Mouse (Mus musculus) heart, postnatal 36 days (tissue): ENCODE data around the gene Atf3. TPM values are rescaled to one million over a fixed set of nuclear protein-coding genes. Genes with fewer than 3 reads are reported as not detected.
A peak's percentile ranks its signal among the peaks of the same experiment; 100 is the strongest.
"Not testable (repeated sequence)": the region's sequence is repeated elsewhere in the genome, so short reads cannot be mapped to it uniquely, and the experiment has no call there.

Experiments used
- DNase-seq, 2 experiments: peaks; one replicate each; pipeline ENCODE4 v3.0.0; 2021 to 2022
- intact Hi-C: fragments of 180-260 bp; cut with DNase I; formaldehyde crosslinking; loops from one replicate; pipeline ENCODE4 v1.15.1; 2025
- total RNA-seq, 2 experiments: library from RNA; stranded (reverse); gene quantifications; 2 replicates each; pipeline ENCODE4 v1.2.3; 2021

Atf3 gene
- total RNA-seq, 2 experiments from 2014 or later: 5.0 to 17.9 TPM

DNA sequence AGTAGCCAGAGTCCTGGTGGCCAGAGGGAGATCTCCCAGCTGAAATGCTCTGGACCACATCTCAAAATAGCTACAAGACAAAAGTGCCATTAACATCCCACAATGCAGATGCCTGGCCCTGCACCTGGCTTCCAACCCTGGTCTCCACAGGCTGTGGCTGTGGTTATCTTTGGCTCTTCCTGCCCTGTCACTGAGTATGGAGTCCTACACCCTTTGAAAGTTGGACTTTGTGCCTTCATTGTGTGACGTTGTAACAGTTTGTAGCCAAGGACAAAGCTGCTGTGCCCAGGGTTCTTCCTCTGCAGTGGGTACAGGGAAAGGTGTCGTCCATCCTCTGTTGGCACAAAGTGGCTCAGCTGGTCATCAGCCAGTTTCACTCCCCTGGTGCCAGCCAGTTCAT lies 47.4 kb downstream of the Atf3 start:
- DNase-seq: no peak
- intact Hi-C loops: no loop called here

DNA sequence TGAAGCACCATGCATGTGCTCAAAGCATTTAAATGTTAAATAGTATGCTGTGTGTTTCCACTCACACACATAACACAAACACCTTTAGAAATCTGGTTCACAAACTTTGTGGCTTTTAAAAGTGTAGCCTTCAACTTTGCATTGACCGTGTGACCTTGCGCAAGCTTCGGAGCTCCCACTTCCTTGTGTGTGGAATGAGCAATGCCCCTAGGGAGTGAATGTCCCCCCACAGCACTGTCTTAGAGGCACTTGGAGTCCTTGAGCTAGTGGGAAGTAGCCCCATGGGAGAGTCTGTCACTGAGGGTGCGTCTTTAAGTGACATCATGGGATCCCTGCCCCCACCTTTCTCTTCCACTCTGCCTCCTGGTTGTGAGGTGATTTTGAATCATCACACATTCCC lies 51.6 kb downstream of the Atf3 start:
- DNase-seq: no peak
- intact Hi-C loops: no loop called here

DNA sequence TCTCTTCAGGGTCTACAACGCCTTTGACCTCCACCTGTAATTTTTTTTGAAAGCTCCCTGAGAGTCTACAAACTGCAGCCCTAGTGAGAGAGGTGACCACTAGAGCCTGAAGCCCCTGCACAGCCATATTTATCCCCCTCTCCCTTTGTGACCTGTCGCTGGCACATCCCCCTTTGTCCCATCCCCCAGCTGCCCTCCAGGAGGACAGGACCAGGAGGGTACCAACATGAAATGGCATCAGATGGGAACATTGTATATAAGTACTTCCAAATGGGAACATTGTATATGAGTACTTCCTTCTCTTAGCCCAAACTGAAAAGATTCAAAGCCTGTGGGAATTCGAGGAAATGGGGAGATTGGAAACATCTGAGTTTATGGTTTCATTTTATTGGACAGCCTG lies 53.1 kb downstream of the Atf3 start, which contains the start of gene Fam71a:
TSS of gene Fam71a (minus strand) at position 101 of the 400 bp plus-strand sequence.
- no peak for DNase-seq
- intact Hi-C loops: no loop called here

DNA sequence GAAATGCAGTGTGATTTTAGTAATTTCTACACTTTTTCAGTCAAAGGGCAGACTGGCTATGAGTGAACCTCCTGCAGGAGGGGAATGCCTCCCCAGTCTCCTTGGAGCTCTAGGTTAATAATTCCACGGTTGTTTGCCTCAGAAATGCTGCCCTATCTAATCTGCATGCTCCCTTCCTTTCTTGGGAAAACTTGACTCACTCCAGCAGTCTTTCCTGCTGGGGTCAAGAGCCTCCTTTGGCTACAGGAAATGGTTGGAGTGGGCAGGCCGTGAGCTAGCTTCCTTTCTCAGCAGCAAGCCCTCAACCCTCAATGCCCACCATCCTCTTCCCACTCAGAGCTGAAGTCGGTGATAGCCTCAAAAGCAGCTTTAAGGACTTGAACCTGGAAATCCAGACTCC lies 63.5 kb downstream of the Atf3 start:
- no peak for DNase-seq
- intact Hi-C loops: no loop called here

DNA sequence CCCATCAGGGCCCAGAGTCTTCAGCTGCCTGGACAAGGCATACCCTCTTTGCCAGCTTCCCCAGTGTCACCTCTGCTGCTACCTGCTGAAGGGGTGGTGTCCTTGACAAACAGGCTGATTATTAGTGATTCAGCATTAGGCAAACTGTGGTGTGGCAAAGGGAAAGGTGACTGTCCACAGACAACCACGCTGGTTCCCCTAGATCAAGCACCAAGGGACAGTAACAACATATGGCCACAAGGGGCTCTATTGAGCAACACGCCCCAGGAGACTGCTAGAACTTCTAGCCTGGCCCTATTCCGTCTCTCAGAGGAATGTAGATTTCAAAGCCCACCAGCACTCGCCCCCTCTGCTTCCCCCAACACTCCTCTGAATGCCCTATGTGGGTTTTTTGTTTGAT lies 64.8 kb downstream of the Atf3 start:
- peak; percentile 40 to 55 for DNase-seq

DNA sequence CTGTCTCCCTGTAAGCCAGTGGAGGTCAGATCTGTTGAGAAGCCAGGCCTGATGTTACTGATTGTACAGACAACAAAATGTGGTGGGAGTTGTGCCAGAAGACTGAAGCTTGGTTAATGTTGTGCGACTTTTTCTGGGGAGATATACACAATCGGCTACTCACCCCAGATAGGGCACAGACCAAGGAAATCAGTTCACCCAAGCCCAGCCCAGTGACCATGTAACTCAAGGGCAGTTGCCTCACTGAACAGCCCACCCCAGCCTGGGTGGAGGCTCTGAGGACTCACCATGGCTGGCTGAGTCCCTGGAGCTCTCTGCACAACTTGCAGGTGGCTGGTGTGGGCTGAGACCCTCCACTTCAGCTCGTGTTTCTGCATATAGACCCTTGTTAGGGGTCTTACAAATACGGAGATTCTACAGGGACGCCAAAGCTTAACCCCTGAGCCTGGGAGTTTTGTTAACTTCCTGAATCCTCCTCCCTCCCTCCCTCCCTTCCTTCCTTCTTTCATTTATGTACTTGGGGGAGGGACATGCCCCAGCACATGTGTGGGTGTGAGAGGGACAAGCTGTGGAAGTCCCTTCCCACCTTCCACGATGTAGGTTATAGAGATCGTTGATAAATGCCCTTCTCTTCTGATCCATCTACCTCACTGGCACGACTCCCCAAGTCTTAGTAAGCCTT lies 66.8 kb downstream of the Atf3 start:
- no peak for DNase-seq
- intact Hi-C loops: no loop called here

More for the DNA sequence above, 64.8 kb downstream of the Atf3 start:
- intact Hi-C loops: loop anchor here (1.0 kb wide), 1 partner anchor 122 kb away; no protein-coding TSS in a partner anchor

DNA sequence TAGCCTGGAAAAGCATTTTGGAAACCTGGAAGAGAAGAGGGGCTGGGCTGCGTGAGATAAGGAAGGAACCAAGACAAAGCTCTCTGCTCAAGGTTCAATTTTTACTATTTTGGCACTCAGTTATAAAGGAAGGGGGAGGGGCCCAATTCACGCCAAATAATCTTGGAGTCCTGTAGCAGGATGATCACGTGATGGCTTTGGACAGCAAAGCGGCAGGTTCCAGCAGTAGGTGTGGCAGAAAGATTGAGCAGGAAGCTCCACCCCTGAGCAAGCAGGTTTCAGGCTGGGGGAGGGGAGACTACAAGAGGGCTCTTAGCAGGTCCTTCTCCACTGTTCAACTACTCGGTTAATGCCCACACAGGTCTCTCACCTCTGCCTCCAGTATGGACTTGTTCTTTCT lies 68.3 kb downstream of the Atf3 start:
- DNase-seq, intact Hi-C loops: not testable (repeated sequence)

DNA sequence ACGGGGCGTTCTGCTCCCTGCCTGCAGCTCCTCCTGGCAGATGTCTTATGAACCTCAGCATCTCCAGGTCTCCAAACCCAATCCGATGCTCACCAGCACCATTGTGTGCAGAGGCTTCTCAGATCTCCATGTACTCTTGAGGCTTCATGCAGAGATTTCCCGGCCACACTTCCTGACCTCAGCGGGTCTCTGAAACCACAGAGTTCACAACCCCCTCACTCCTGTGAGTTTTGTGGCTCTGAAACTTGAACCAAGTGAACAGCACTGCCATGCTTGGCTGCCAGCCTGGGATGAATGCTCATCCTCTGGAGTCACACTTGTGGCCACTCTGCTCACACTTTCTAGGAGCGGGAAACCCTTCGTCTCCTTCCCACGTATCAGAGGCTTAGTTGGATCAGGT lies 76.9 kb downstream of the Atf3 start:
- intact Hi-C loops: no loop called here
- no peak for DNase-seq

DNA sequence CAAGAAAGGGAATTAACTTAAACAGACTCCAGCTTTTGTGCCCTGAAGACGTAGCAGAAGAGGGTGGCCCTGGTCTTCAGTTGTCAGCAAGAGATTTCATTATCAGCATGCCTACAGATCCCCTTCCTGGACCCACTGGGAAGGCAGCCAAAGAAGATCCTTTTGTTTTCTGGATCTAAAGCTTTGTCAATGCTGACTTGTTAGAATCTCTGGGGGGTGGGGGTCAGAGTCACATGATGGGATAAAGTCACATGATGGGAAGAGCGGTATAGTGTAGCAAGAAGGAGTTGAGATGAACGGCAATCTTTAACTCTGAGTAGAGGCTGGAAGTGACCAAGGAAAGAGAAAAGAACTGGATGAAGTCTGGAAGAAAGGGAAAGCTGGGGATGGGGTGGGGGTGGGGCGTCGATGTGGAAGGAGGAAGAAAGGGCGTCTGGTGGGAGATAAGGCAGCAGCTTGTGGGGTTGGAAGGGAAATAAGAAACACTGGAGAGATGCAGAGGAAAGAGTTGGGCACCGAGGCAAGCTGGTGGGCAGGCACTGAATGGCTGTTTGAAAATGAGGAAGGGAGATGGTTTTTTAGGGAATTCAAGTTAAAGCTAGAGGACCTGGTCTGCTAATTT lies 78.9 kb downstream of the Atf3 start:
- no peak for DNase-seq
- intact Hi-C loops: no loop called here

DNA sequence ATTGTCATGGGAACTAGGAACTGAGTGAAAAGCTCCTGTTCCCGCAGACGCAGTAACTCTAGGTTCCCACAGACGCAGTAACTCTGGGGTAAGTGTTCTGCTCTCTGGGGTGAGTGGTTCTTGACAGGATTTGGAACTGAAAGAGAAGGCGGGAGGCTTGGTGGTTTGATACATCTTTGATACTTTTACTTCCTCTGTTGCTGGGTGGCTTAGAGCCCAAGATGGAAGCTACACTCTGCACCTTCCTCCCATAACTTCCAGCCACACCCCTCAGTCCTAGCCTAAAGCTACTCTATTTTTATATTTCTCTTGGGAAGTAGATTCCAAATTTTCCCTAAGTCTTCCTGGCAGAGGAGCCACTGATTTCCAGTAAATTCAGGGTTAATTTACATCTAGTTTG lies 79.4 kb downstream of the Atf3 start:
- intact Hi-C loops: no loop called here
- no peak for DNase-seq

DNA sequence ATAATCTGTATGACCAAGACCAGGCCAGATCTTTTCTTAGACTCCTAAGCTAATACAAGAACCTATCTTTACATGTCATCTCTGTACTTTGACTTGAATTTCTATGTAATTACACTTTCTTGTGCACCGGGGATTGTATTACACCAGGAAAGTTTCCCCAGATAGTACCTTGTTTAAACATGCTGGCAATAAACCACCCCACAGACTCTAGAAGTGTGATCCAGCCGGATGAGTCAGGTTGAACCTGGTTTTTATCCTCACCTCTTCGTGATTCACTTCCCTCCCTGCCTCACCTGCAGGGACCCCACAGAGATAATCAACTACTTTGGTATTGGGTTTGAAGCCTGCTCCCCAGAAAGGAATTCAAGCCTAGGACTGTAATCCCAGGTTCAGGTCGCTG lies 82.4 kb downstream of the Atf3 start:
- DNase-seq: no peak
- intact Hi-C loops: no loop called here

DNA sequence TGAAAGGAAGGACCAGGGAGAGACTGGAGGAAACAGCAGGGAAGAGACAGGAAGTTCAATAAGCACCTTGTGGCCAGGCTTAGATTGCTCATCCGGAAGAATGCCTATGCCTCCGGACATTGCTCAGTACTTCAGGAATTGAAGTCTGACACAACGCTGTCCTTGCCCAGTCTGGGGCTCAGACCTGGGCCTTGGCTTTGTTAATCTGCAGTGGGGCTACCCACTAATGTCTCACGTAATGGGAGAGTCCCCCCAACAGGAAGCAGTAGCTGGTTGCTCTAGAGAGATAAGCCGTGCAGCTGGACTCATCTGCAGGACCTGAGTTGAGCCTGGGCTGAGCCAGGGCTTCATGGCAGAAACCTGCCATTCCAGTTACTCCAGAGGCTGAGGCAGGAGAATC lies 84.9 kb downstream of the Atf3 start:
- DNase-seq: no peak
- intact Hi-C loops: no loop called here

DNA sequence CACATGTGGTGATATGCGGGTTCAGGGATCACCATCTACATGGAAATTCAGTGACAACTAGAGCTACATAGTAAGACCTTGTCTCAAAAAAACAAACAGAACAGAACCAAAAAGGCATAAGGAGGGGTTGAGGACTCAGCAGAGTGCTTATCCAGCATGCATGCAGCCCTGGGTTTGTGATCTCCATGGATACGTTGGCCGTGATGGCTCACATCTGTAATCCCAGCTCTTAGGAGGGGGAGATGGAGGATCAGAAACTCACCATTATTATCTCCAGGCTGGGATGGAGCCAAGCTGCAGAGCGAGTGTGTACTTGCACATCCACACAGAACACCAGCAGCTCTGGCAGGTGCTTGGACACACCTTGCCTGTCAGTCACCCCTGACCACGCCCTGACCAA lies 85.6 kb downstream of the Atf3 start:
- no peak for DNase-seq
- intact Hi-C loops: no loop called here

DNA sequence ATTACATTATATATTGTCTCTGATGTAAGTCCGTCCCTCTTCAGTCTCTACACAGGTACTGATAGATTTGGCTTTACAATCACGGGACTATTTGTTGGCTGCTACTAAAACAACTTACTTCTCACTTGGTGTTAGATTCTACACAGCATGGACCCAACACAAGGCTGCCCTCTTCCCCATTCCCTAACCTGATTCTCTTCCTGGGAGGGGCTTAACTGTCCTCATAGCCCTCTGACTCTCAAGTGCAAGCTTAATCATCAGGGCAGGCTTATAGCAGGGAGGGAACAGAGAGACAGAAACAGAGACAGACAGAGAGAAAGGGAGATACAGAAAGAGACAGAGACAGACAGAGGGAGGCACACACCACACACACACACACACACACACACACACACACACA lies 86.1 kb downstream of the Atf3 start:
- DNase-seq: no peak
- intact Hi-C loops: no loop called here

DNA sequence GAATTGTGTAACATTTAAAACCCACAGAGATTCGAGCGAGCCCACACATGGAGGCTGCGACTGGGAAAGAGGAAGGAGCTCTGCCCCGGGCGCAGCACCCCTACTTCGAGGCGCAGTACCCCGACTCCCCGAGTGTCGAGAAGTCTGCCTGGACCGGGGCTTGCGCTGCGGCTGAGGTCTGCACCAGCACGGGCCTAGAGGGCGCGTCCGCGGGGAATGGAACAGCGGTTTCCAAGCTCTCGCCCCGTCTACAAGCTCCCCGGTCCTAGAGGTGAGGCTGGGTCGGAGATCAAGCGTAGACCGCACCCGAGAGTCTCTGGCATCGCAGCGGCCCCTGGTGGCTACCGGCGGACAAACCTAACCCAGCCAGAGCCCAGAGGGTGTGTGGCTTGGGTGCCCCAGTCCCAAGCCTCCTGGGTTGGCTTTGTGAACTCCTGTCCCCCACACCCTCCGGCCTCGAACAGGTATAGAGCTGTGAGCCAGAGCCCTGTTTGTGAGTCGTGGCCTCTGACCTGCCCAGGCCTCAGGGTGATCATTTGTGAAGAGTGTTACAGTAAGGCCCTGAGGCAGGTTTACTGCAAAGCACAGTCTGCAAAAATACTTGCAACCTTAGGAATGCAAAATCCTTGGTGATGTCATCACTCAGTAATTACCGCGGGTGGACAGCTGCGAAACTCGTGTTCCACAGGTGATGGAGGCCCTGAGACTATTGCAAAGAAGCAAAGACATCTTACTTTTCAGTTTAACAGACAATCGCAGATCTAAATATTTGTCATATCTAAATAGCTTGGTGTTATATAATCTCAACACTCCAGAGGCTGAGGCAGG lies 91.8 kb downstream of the Atf3 start:
- DNase-seq: peak; percentile 78
- intact Hi-C loops: loop anchor here (1.0 to 5.0 kb wide), 2 partner anchors 49 to 182 kb away; no protein-coding TSS in a partner anchor

DNA sequence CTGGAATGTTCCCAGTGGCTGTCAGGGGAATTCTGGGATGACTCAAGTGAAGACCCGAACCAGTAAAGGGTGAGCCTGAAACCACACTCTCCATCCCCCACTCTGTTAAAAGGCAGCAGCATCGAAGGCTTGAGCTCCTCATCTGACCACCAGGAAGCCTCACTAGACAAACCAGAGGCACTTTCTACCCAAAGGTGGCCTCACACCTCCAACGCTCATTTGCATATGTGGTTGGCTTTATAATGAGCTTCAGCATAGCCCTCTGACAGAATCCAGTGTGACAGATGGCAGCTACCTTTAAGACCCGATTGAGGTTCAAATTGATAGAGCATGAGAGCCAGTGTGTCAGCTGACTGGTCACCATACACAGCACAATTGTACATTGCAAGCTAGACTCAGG lies 93.6 kb downstream of the Atf3 start:
- DNase-seq: no peak
- intact Hi-C loops: no loop called here

DNA sequence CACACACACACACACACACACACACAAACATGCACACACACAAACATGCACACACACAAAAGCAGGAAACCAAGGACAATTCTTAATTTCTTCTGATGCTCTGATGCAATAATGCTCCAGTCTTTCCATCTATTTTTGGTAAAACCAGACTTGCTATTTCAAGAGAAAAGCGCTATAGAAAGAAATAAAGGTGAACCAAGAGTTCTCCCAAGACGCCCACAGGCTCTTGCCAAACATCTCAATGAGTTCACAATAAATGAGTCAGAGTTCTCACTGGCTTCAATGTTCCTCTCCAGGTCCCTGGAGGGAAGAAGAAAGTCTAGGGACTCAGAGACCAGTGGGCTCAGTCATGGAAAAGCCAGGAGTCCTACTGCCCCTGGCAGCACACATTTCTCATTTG lies 94.1 kb downstream of the Atf3 start:
- intact Hi-C loops: no loop called here
- no peak for DNase-seq

DNA sequence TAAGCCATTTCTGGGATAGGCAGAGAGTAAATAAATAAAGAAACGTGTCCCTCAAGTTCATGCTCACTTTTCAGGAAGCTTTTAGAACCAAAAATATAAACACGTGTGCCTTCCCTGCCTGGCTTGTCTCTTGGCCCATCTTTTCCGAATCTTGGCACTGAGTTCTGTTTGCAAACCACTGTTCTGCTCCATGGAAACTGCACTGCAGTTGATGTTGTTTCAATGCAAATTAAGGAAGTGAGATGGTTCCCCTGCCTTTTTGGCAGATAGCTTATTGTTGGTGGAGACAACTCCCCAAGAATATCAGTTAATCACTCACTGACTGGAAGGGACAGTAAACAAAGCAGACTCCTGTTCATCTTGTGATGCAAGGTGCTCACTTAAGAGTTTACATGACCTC lies 95.1 kb downstream of the Atf3 start:
- intact Hi-C loops: no loop called here
- DNase-seq: no peak
